Mouse (Mus musculus) thymus, adult 2 months (tissue): ENCODE measurements around the gene Srp68.

Experiments
- CTCF ChIP-seq: fragments of 200-500 bp; IDR thresholded peaks from 2 replicates; pipeline ENCODE4 v1.5.1; 2012; ENCODE audit warnings: mild to moderate bottlenecking, control low read depth, low read length, moderate library complexity, borderline replicate concordance; ENCODE audit not compliant: control insufficient read depth, poor library complexity, insufficient read depth; ENCODE audit errors: extremely low read depth
- POLR2A ChIP-seq: fragments of 200-500 bp; IDR thresholded peaks from 2 replicates; pipeline ENCODE4 v1.6.1; 2012; ENCODE audit warnings: mild to moderate bottlenecking, low read length, control low read depth, moderate library complexity; ENCODE audit not compliant: control insufficient read depth, poor library complexity, insufficient read depth; ENCODE audit errors: extremely low read depth

GRCm38 (mm10) chr11:116282089-116282488 lies 8.1 kb upstream of the Srp68 start:
- TF ChIP-seq CTCF: no peak
- no peak for TF ChIP-seq POLR2A
